In genomic region chr7:100904612-100905011, GRCm38 (mm10) we compare ENCODE assay signal across 15 mouse cellular contexts. TPM values are rescaled to one million over a fixed set of nuclear protein-coding genes. Genes with fewer than 3 reads are reported as not detected.
DNase-seq lines count a peak whose midpoint lies in the region; ATAC-seq and TF ChIP-seq lines count a peak whose summit lies in the region.
"Had no signal": no experiment of that assay in that cellular context is flagged by ENCODE, and none has a peak within 500 bp of the region (broad histone marks: within the 10 kb centered on the region; RNA-seq: fewer than 3 reads in every experiment).

No protein-coding gene starts in this region.

- WGBS in heart, adult 2 months: 60% methylated on average over 5 of the region's 5 CpGs
- WGBS in heart, embryonic 11.5 days (ENCODE audit: insufficient replicate concordance): 74% methylated on average over 5 of the region's 5 CpGs
- WGBS in lung, embryonic 15.5 days: 39% methylated on average over 5 of the region's 5 CpGs

- dilution Hi-C loops in CH12.LX (cut with MboI; ENCODE audit: extremely low pct_ligation_motif_present, extremely low pct_unique_long_range_greater_than_20kb, low sequenced_read_pairs): no loop called here

- peaks cover 5% of the 10 kb centered on the region for H3K79me2 ChIP-seq in heart, adult 2 months (replicated peaks; ENCODE audit: control insufficient read depth, insufficient read depth, low read length)
- H3K79me2 ChIP-seq in CH12.LX (replicated peaks; ENCODE audit: control insufficient read depth, extremely low read depth, insufficient read depth, poor library complexity, severe bottlenecking): no peaks in the 10 kb centered on the region

- H3K9me3 ChIP-seq in heart, embryonic 11.5 days (replicated peaks; ENCODE audit: control insufficient read depth, low read length): no peaks in the 10 kb centered on the region
- no peaks in the 10 kb centered on the region for H3K9me3 ChIP-seq in lung, embryonic 15.5 days
- no peaks in the 10 kb centered on the region for H3K9me3 ChIP-seq in CH12.LX (replicated peaks; ENCODE audit: low read length)
- H3K9me3 ChIP-seq: forebrain, embryonic 15.5 days; G1E; hindbrain, embryonic 13.5 days had no signal

- TF ChIP-seq EP300 in heart, adult 2 months (IDR thresholded peaks at IDR 0.05; ENCODE audit: insufficient read depth, low read depth, low read length): no peak
- TF ChIP-seq EP300 in CH12.LX (IDR thresholded peaks at IDR 0.05; ENCODE audit: low read length): no peak

- TF ChIP-seq POLR2A in heart, adult 2 months (IDR thresholded peaks at IDR 0.05; ENCODE audit: insufficient read depth, low read depth, low read length): no peak
- no peak for TF ChIP-seq POLR2A in CH12.LX (IDR thresholded peaks at IDR 0.05; ENCODE audit: low read depth, low read length)

- no peak overlapping the region for H3K9ac ChIP-seq in heart, adult 2 months (ENCODE audit: low read depth, low read length)
- no peak overlapping the region for H3K9ac ChIP-seq in heart, embryonic 11.5 days (ENCODE audit: low read depth, low read length)
- no peak overlapping the region for H3K9ac ChIP-seq in lung, embryonic 15.5 days
- no peak overlapping the region for H3K9ac ChIP-seq in CH12.LX (ENCODE audit: insufficient read depth, low read depth)
- H3K9ac ChIP-seq: forebrain, embryonic 15.5 days; hindbrain, embryonic 13.5 days had no signal

- no peaks in the 10 kb centered on the region for H3K36me3 ChIP-seq in heart, adult 2 months (ENCODE audit: control insufficient read depth, insufficient read depth, low read length)
- no peaks in the 10 kb centered on the region for H3K36me3 ChIP-seq in heart, embryonic 11.5 days (ENCODE audit: control insufficient read depth, insufficient read depth, low read length)
- H3K36me3 ChIP-seq in lung, embryonic 15.5 days: 0 out of 2 replicates have a peak, but pooled peaks cover 3% of the 10 kb centered on the region
- no peaks in the 10 kb centered on the region for H3K36me3 ChIP-seq in CH12.LX (replicated peaks in 1 of 2; ENCODE audit: control insufficient read depth in 1 of 2, insufficient read depth in 1 of 2, low read length in 1 of 2)
- H3K36me3 ChIP-seq: forebrain, embryonic 15.5 days; G1E; hindbrain, embryonic 13.5 days had no signal

- H3K27ac ChIP-seq in heart, adult 2 months: peak overlapping the region; percentile 6; the same call in 1 of the 2 replicates
- no peak overlapping the region for H3K27ac ChIP-seq in heart, embryonic 11.5 days (ENCODE audit: low read depth, low read length)
- peak overlapping the region; percentile 87 for H3K27ac ChIP-seq in lung, embryonic 15.5 days
- H3K27ac ChIP-seq in CH12.LX (ENCODE audit: insufficient read depth, low read depth): no peak overlapping the region
- H3K27ac ChIP-seq: forebrain, embryonic 15.5 days; hindbrain, embryonic 13.5 days; hindbrain, postnatal 0 days had no signal

- peaks cover 3% of the 10 kb centered on the region for H3K4me1 ChIP-seq in heart, adult 2 months (ENCODE audit: control insufficient read depth, insufficient read depth, low read length)
- H3K4me1 ChIP-seq in heart, embryonic 11.5 days (ENCODE audit: control insufficient read depth, insufficient read depth, low read length): peaks cover 27% of the 10 kb centered on the region
- H3K4me1 ChIP-seq in lung, embryonic 15.5 days: peaks cover 55% of the 10 kb centered on the region
- H3K4me1 ChIP-seq in CH12.LX (ENCODE audit: control insufficient read depth in 1 of 2, insufficient read depth in 2 of 2): peaks cover 0 to 34% of the 10 kb centered on the region in 2 experiments; a peak in 2 of 4 replicates

- intact Hi-C loops in heart, adult 2 months (cut with DNase I): no loop called here
- intact Hi-C loops in heart, postnatal 14 days (cut with DNase I): no loop called here
- intact Hi-C loops in heart, postnatal 10 days (cut with DNase I): loop anchor here (5.0 kb wide), 1 partner anchor 83 kb away; no protein-coding TSS in a partner anchor

- H3K4me2 ChIP-seq in heart, embryonic 11.5 days: no peak overlapping the region
- no peak overlapping the region for H3K4me2 ChIP-seq in lung, embryonic 15.5 days
- no peak overlapping the region for H3K4me2 ChIP-seq in CH12.LX (ENCODE audit: insufficient read depth, low read depth, poor library complexity, severe bottlenecking)
- H3K4me2 ChIP-seq: forebrain, embryonic 15.5 days; hindbrain, embryonic 13.5 days had no signal

- DNase-seq in heart, adult 2 months: peak in 1 of 2 experiments; percentile 39
- no peak for DNase-seq in heart, postnatal 14 days
- DNase-seq in heart, postnatal 10 days: peak; percentile 28 to 39
- no peak for DNase-seq in lung, adult 18-20 months
- DNase-seq in CH12.LX (ENCODE audit: extremely low read depth): peak; percentile 32
- DNase-seq in right cerebral cortex, postnatal 10 days (ENCODE audit: low spot score in 2 of 2): no peak
- DNase-seq: adrenal gland, adult 8-10 months; cerebellum, adult 2 months; gastrocnemius, postnatal 10 days had no signal

- ATAC-seq in heart, embryonic 11.5 days (replicated peaks; ENCODE audit: insufficient number of reproducible peaks, low FRiP score, low TSS enrichment): no peak
- ATAC-seq in lung, embryonic 15.5 days (ENCODE audit: borderline replicate concordance, extremely low read depth, low FRiP score, low TSS enrichment): peak; percentile 32; the same call in 1 of the 2 replicates
- ATAC-seq: forebrain, embryonic 15.5 days; hindbrain, postnatal 0 days had no signal

- no peaks in the 10 kb centered on the region for H3K27me3 ChIP-seq in heart, adult 2 months (ENCODE audit: control insufficient read depth, insufficient read depth, low read length)
- no peaks in the 10 kb centered on the region for H3K27me3 ChIP-seq in heart, embryonic 11.5 days (ENCODE audit: control insufficient read depth, insufficient read depth, low read length)
- no peaks in the 10 kb centered on the region for H3K27me3 ChIP-seq in lung, embryonic 15.5 days
- H3K27me3 ChIP-seq in CH12.LX (replicated peaks): peaks cover 3% of the 10 kb centered on the region
- H3K27me3 ChIP-seq: forebrain, embryonic 15.5 days; hindbrain, embryonic 13.5 days had no signal

- no peak overlapping the region for H3K4me3 ChIP-seq in heart, adult 2 months
- no peak overlapping the region for H3K4me3 ChIP-seq in heart, embryonic 11.5 days (ENCODE audit: low read depth, low read length)
- H3K4me3 ChIP-seq in lung, embryonic 15.5 days: no peak overlapping the region
- H3K4me3 ChIP-seq in CH12.LX (replicated peaks in 1 of 3; ENCODE audit: low read depth in 2 of 3, low read length in 2 of 3, poor library complexity in 1 of 3): no peak overlapping the region
- H3K4me3 ChIP-seq: forebrain, embryonic 15.5 days; hindbrain, embryonic 13.5 days had no signal

- TF ChIP-seq RAD21 in CH12.LX (IDR thresholded peaks at IDR 0.05; ENCODE audit: low read depth, low read length): no peak

- TF ChIP-seq CTCF in heart, adult 2 months (IDR thresholded peaks at IDR 0.05): no peak
- no peak for TF ChIP-seq CTCF in CH12.LX (conservative IDR thresholded peaks at IDR 0.05 in 1 of 2, IDR thresholded peaks at IDR 0.05 in 1 of 2; ENCODE audit: low read depth in 2 of 2, low read length in 2 of 2)

- in situ Hi-C loops in CH12.LX (cut with MboI; ENCODE audit: low pct_ligation_motif_present, low pct_unique_long_range_greater_than_20kb, low sequenced_read_pairs): no loop called here

TF ChIP-seq in CH12.LX, 34 proteins besides CTCF, POLR2A, EP300 and RAD21:
- no peak for TF ChIP-seq IRF4 (IDR thresholded peaks at IDR 0.05; ENCODE audit: low read depth, low read length)
TF ChIP-seq in CH12.LX: peak in this region for 0.

RNA-seq across cellular contexts. Expression of gene Arhgef17, which starts 27.3 kb away (rescaled TPM):
- 10 to 100 TPM; 26.2 to 28.4 TPM for total RNA-seq in heart, adult 2 months (2021)
- 23.4 and 28.9 TPM in 2 replicates for polyA plus RNA-seq in heart, adult 2 months (2012; rRNA removed)
- 10 to 100 TPM; 30.3 to 31.6 TPM for total RNA-seq in heart, postnatal 14 days (2021)
- 10 to 100 TPM; 32.9 to 41.2 TPM for total RNA-seq in heart, postnatal 10 days (2021)
- 8.5 and 8.8 TPM in 2 replicates for polyA plus RNA-seq in heart, embryonic 11.5 days (2014; fragmentation: Nextera tagmentation; extraction: Ambion mirVana)
- 10.8 TPM in 2 replicates for polyA plus RNA-seq in lung, embryonic 15.5 days (2015; fragmentation: Nextera tagmentation; extraction: Ambion mirVana)
- total RNA-seq in CH12.LX (2012; rRNA removed) (4.6 and 6.7 TPM in 2 replicates), CH12.LX (2014; rRNA removed) (2.3 and 2.6 TPM in 2 replicates)
- 5.2 and 5.6 TPM in 2 replicates for polyA plus RNA-seq in CH12.LX (2012; ENCODE audit: insufficient read length, low read depth)

RNA-seq across cellular contexts. Expression of gene Relt, which starts 41.4 kb away (rescaled TPM):
- 1 to 10 TPM; 4.6 to 5.5 TPM for total RNA-seq in heart, adult 2 months (2021)
- 6.4 and 7.2 TPM in 2 replicates for polyA plus RNA-seq in heart, adult 2 months (2012; rRNA removed)
- total RNA-seq in heart, postnatal 14 days (2021): 1 to 10 TPM; 2.4 to 3.3 TPM
- 1 to 10 TPM; 4.0 to 4.6 TPM for total RNA-seq in heart, postnatal 10 days (2021)
- 2.3 and 3.0 TPM in 2 replicates for polyA plus RNA-seq in heart, embryonic 11.5 days (2014; fragmentation: Nextera tagmentation; extraction: Ambion mirVana)
- polyA plus RNA-seq in lung, embryonic 15.5 days (2015; fragmentation: Nextera tagmentation; extraction: Ambion mirVana): 3.6 and 4.6 TPM in 2 replicates
- total RNA-seq in CH12.LX (2012; rRNA removed) (27.7 and 29.9 TPM in 2 replicates), CH12.LX (2014; rRNA removed) (24.5 and 25.7 TPM in 2 replicates)
- 24.9 and 31.1 TPM in 2 replicates for polyA plus RNA-seq in CH12.LX (2012; ENCODE audit: insufficient read length, low read depth)

Comparison
In these comparisons a context has a peak if more than half of its experiments do, and no peak if none do; other contexts are left out.
1. DNase-seq: peak in heart, postnatal 10 days (2 of 2) and CH12.LX (single experiment); none in heart, postnatal 14 days (0 of 2), lung, adult 18-20 months (0 of 2) and right cerebral cortex, postnatal 10 days (0 of 2).
2. H3K27ac ChIP-seq: peak in heart, adult 2 months (single experiment) and lung, embryonic 15.5 days (single experiment); none in heart, embryonic 11.5 days (single experiment) and CH12.LX (single experiment).